Mouse (Mus musculus) heart, embryonic 12.5 days (tissue): ENCODE measurements around the gene Nup62. TPM values are rescaled to one million over a fixed set of nuclear protein-coding genes. Genes with fewer than 3 reads are reported as not detected.

Source experiments
- ATAC-seq: fragments of 200-750 bp; cut with Nextera tagmentation; 2 replicates; pipeline ENCODE4 v1.8.0; 2017; ENCODE audit warnings: moderate TSS enrichment, moderate library complexity; ENCODE audit not compliant: insufficient number of reproducible peaks, low FRiP score
- H3K27ac ChIP-seq: fragments of 300-500 bp; sonication (generic); 2 replicates; pipeline ENCODE4 v1.5.1; 2016; ENCODE audit warnings: mild to moderate bottlenecking, moderate library complexity; ENCODE audit not compliant: poor library complexity, severe bottlenecking
- H3K27me3 ChIP-seq: fragments of 300-500 bp; sonication (generic); replicated peaks from 2 replicates; pipeline ENCODE4 v1.6.1; 2016; ENCODE audit warnings: mild to moderate bottlenecking, moderate library complexity
- H3K36me3 ChIP-seq: fragments of 300-500 bp; sonication (generic); 2 replicates; pipeline ENCODE4 v1.6.1; 2016; ENCODE audit warnings: mild to moderate bottlenecking, moderate library complexity
- H3K4me1 ChIP-seq: fragments of 300-500 bp; sonication (generic); replicated peaks from 2 replicates; pipeline ENCODE4 v1.6.1; 2016; ENCODE audit warnings: mild to moderate bottlenecking
- H3K4me2 ChIP-seq: fragments of 300-500 bp; sonication (generic); 2 replicates; pipeline ENCODE4 v1.6.1; 2016; ENCODE audit warnings: mild to moderate bottlenecking, moderate library complexity
- H3K4me3 ChIP-seq: fragments of 300-500 bp; sonication (generic); 2 replicates; pipeline ENCODE4 v1.5.1; 2016; ENCODE audit warnings: mild to moderate bottlenecking
- H3K9ac ChIP-seq: fragments of 300-500 bp; sonication (generic); 2 replicates; pipeline ENCODE4 v1.6.1; 2016; ENCODE audit warnings: mild to moderate bottlenecking, moderate library complexity
- H3K9me3 ChIP-seq: fragments of 300-500 bp; sonication (generic); replicated peaks from 2 replicates; pipeline ENCODE4 v1.6.1; 2016; ENCODE audit warnings: mild to moderate bottlenecking, moderate library complexity
- WGBS: fragments of 180-500 bp; shearing (Covaris S2); methylation state at CpG from one replicate; pipeline ENCODE4 v1.1.7; 2016; 5-methylcytosine and 5-hydroxymethylcytosine counted together
- polyA plus RNA-seq: library from polyadenylated mRNA; unstranded; fragments of >200 nt; fragmentation: Nextera tagmentation; extraction: Ambion mirVana; gene quantifications from 2 replicates; pipeline ENCODE4 v1.2.1, GENCODE M21; 2016

The Nup62 gene
- polyA plus RNA-seq, 1 experiment from 2014 or later: 90.9 TPM

GRCm38 (mm10) chr7:44856265-44856916 is 40.5 kb downstream of the Nup62 start:
- ATAC-seq: no peak
- Histone ChIP-seq H3K27me3 (no peaks in the 10 kb centered on the region), H3K4me2 (peak overlapping the region; percentile 95), H3K36me3 (peaks cover 29% of the 10 kb centered on the region), H3K9ac (no peak overlapping the region; the same call in 1 of the 2 replicates), H3K27ac (peak overlapping the region; percentile 86), H3K4me1 (peaks cover 67% of the 10 kb centered on the region), H3K4me3 (peak overlapping the region; percentile 66), H3K9me3 (no peaks in the 10 kb centered on the region)
- WGBS: 57% methylated on average over 9 of the region's 9 CpGs

- Histone ChIP-seq H3K27ac (peak within 1 kb of the TSS; percentile 86), H3K27me3 (no peaks in the 10 kb centered on the region), H3K4me2 (peak within 1 kb of the TSS; percentile 95), H3K4me1 (peaks cover 63% of the 10 kb centered on the region), H3K9ac (peak within 1 kb of the TSS; percentile 82), H3K36me3 (peaks cover 29% of the 10 kb centered on the region), H3K4me3 (peak within 1 kb of the TSS; percentile 66), H3K9me3 (no peaks in the 10 kb centered on the region)
- ATAC-seq: peak; percentile 31; the same call in 1 of the 2 replicates
- WGBS: under 1% methylated on average over 32 of the region's 32 CpGs
Observed at GRCm38 (mm10) chr7:44857042-44857552, 41.2 kb downstream of the Nup62 start, which contains the start of gene Pnkp. Gene Pnkp, plus strand, starts transcription at chr7:44857139.

GRCm38 (mm10) chr7:44857905-44858304 is 42.0 kb downstream of the Nup62 start:
- ATAC-seq: no peak

GRCm38 (mm10) chr7:44859896-44860295 is 44.0 kb downstream of the Nup62 start:
- Histone ChIP-seq H3K27ac (no peak overlapping the region), H3K9me3 (no peaks in the 10 kb centered on the region), H3K4me1 (peaks cover 53% of the 10 kb centered on the region), H3K27me3 (no peaks in the 10 kb centered on the region), H3K36me3 (peaks cover 45% of the 10 kb centered on the region), H3K9ac (no peak overlapping the region), H3K4me3 (no peak overlapping the region), H3K4me2 (no peak overlapping the region)
- WGBS: 90% methylated on average over 11 of the region's 11 CpGs
- ATAC-seq: no peak

More at GRCm38 (mm10) chr7:44857905-44858304, 42.0 kb downstream of the Nup62 start:
- peaks cover 56% of the 10 kb centered on the region for H3K4me1 ChIP-seq
- peak overlapping the region; percentile 66 for H3K4me3 ChIP-seq
- peak overlapping the region; percentile 86; the same call in 1 of the 2 replicates for H3K27ac ChIP-seq
- H3K36me3 ChIP-seq: peaks cover 30% of the 10 kb centered on the region
- H3K27me3 ChIP-seq: no peaks in the 10 kb centered on the region
- peak overlapping the region; percentile 95 for H3K4me2 ChIP-seq
- H3K9me3 ChIP-seq: no peaks in the 10 kb centered on the region
- H3K9ac ChIP-seq: peak overlapping the region; percentile 82
- WGBS: 24% methylated on average over 8 of the region's 8 CpGs

GRCm38 (mm10) chr7:44860576-44861428 is 44.9 kb downstream of the Nup62 start:
- Histone ChIP-seq H3K4me1 (peaks cover 53% of the 10 kb centered on the region), H3K27me3 (no peaks in the 10 kb centered on the region), H3K9ac (no peak overlapping the region), H3K9me3 (no peaks in the 10 kb centered on the region), H3K4me2 (no peak overlapping the region), H3K4me3 (no peak overlapping the region), H3K27ac (no peak overlapping the region), H3K36me3 (peaks cover 52% of the 10 kb centered on the region)
- no peak for ATAC-seq
- 62% methylated on average over 22 of the region's 22 CpGs for WGBS

DNA sequence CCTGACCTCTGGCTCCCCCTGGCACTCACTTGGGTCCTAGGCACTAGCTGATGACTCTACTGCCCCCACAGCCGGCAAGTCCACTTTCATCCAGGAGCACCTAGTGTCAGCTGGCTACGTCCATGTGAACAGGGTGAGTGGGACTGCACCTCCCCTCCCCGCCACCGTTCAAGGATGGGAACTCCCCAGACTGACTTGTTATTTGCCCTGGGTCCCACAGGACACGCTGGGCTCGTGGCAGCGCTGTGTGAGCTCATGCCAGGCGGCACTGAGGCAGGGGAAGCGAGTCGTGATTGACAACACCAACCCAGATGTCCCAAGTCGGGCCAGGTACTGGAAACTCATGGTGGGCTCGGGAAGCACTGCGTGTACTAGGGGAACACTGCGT is 45.5 kb downstream of the Nup62 start:
- Histone ChIP-seq H3K36me3 (peaks cover 52% of the 10 kb centered on the region), H3K9ac (no peak overlapping the region), H3K27me3 (no peaks in the 10 kb centered on the region), H3K4me1 (peaks cover 54% of the 10 kb centered on the region), H3K4me2 (no peak overlapping the region), H3K9me3 (no peaks in the 10 kb centered on the region), H3K27ac (no peak overlapping the region), H3K4me3 (no peak overlapping the region)
- ATAC-seq: no peak
- WGBS: 84% methylated on average over 14 of the region's 14 CpGs

- H3K27ac ChIP-seq: no peak overlapping the region
- peaks cover 62% of the 10 kb centered on the region for H3K4me1 ChIP-seq
- no peak overlapping the region for H3K4me2 ChIP-seq
- no peak overlapping the region for H3K4me3 ChIP-seq
- H3K27me3 ChIP-seq: no peaks in the 10 kb centered on the region
- H3K9me3 ChIP-seq: no peaks in the 10 kb centered on the region
- no peak overlapping the region for H3K9ac ChIP-seq
- WGBS: 81% methylated on average over 8 of the region's 8 CpGs
- ATAC-seq: no peak
- peaks cover 52% of the 10 kb centered on the region for H3K36me3 ChIP-seq
Observed at GRCm38 (mm10) chr7:44862434-44862833, 46.5 kb downstream of the Nup62 start.

DNA sequence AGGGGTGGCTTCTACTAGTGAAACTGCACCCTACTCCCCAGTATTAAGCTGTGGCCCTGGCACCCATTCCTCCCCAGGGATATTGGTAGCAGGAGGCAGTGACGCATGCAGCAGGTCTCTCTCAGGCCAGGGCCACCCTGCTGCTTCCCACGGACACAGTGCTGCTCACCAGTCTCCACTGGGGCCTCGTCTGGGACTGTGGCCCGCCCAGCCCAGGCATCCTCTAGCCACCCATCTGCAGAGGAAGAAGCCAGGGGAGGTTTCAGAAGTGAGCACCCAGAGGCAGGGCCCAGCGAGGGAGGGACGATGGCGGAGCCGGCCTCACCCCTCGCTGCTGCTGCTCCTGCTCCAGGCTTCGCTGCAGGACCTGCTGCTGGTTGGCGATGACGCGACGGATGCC is 47.3 kb downstream of the Nup62 start:
- no peak overlapping the region for H3K27ac ChIP-seq
- no peak for ATAC-seq
- H3K9me3 ChIP-seq: no peaks in the 10 kb centered on the region
- WGBS: 87% methylated on average over 14 of the region's 14 CpGs
- no peak overlapping the region for H3K4me2 ChIP-seq
- H3K4me1 ChIP-seq: peaks cover 62% of the 10 kb centered on the region
- no peak overlapping the region for H3K4me3 ChIP-seq
- H3K36me3 ChIP-seq: peaks cover 52% of the 10 kb centered on the region
- no peaks in the 10 kb centered on the region for H3K27me3 ChIP-seq
- 0 out of 2 replicates have a peak overlapping the region, but pooled peaks have one; percentile 24 for H3K9ac ChIP-seq

DNA sequence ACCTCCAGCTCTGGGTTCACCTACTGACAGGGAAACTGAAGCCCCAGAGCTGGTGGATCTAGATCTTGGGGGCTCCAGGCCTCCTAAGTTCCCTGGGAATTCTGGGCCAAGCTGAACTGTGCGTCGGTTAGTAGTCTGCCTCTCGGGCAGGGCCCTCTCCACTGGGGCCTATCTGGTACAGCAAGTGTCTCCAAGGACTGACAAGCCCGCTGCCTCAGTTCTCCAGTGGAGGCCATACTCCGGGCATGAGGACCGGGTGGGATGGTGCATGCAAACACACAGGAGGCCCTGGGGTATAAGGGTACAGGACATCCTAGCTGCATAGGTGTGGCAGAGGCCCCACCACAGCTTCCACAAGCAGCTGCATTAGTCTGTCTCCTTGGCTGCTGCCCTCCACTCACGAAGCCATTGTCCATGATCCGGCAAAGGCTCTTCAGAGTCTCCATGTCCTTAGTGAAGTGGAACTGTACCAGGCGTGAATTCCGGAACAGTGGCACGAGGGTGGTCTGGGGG is 48.1 kb downstream of the Nup62 start:
- ATAC-seq: no peak
- Histone ChIP-seq H3K4me2 (no peak overlapping the region), H3K27ac (peak overlapping the region; percentile 58; the same call in 1 of the 2 replicates), H3K4me3 (no peak overlapping the region), H3K27me3 (no peaks in the 10 kb centered on the region), H3K36me3 (peaks cover 52% of the 10 kb centered on the region), H3K9ac (0 out of 2 replicates have a peak overlapping the region, but pooled peaks have one; percentile 24), H3K4me1 (peaks cover 60% of the 10 kb centered on the region), H3K9me3 (no peaks in the 10 kb centered on the region)
- 85% methylated on average over 11 of the region's 11 CpGs for WGBS

- 73% methylated on average over 24 of the region's 24 CpGs for WGBS
- no peak for ATAC-seq
- H3K36me3 ChIP-seq: peaks cover 50% of the 10 kb centered on the region
- peak overlapping the region; percentile 90 for H3K4me2 ChIP-seq
- no peaks in the 10 kb centered on the region for H3K9me3 ChIP-seq
- H3K4me1 ChIP-seq: peaks cover 60% of the 10 kb centered on the region
- no peaks in the 10 kb centered on the region for H3K27me3 ChIP-seq
- peak overlapping the region; percentile 53 for H3K9ac ChIP-seq
- H3K4me3 ChIP-seq: no peak overlapping the region
- peak overlapping the region; percentile 65 for H3K27ac ChIP-seq
Observed at GRCm38 (mm10) chr7:44864595-44865542, 49.0 kb downstream of the Nup62 start.
